Mouse (Mus musculus) kidney, adult 2 months (tissue): ENCODE results near the gene Slc44a3.

Experiments used
- CTCF ChIP-seq: fragments of 200-500 bp; conservative IDR thresholded peaks from 2 replicates; pipeline ENCODE4 v1.5.1; 2011; ENCODE audit warnings: low read depth, mild to moderate bottlenecking, control low read depth, low read length, moderate library complexity, mixed read lengths; ENCODE audit not compliant: insufficient read depth, insufficient read length
- POLR2A ChIP-seq: fragments of 200-500 bp; IDR thresholded peaks from one replicate; pipeline ENCODE4 v1.6.1; 2011; ENCODE audit warnings: low read depth, low read length, control low read depth

DNA sequence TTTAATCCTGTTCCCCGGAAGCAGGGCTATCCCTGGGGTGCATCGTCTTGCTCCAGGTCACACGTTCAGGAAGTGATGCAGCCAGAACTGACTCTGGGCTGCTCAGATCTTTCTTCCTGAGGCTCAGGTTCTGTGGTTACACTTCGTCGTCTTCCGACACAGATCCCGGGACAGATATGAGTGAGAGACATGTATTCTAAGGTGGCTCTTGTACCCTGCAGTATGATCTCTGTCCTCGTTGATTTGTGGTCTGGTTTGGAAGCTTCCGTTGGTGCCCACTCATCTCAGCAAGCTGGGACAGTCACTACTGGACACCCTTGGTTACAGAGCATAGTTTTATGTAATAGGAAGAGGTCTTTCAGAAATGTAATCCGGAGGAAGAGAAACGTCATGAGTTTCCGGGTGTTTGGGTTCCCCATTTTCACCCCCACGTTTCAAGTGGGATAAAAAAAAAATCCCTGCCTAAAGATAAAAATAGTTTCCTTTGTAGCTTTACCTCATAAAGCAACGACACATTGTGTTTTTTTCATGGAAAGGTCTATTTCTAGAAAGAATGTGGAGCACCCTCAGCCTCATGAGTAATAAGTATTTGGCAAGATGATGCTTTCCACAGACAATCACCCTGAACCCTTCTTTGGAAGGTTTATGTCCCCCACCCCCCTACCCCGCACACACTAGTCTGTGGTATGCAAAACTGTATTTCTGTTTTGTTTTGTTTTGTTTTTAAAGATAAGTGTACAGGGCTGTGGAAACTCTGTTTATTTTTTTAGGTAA, 15.8 kb upstream of the Slc44a3 start:
- TF ChIP-seq CTCF (no peak), POLR2A (no peak)
